Mouse (Mus musculus): ENCODE results near the gene Gtpbp8.

Gene Gtpbp8

DNA sequence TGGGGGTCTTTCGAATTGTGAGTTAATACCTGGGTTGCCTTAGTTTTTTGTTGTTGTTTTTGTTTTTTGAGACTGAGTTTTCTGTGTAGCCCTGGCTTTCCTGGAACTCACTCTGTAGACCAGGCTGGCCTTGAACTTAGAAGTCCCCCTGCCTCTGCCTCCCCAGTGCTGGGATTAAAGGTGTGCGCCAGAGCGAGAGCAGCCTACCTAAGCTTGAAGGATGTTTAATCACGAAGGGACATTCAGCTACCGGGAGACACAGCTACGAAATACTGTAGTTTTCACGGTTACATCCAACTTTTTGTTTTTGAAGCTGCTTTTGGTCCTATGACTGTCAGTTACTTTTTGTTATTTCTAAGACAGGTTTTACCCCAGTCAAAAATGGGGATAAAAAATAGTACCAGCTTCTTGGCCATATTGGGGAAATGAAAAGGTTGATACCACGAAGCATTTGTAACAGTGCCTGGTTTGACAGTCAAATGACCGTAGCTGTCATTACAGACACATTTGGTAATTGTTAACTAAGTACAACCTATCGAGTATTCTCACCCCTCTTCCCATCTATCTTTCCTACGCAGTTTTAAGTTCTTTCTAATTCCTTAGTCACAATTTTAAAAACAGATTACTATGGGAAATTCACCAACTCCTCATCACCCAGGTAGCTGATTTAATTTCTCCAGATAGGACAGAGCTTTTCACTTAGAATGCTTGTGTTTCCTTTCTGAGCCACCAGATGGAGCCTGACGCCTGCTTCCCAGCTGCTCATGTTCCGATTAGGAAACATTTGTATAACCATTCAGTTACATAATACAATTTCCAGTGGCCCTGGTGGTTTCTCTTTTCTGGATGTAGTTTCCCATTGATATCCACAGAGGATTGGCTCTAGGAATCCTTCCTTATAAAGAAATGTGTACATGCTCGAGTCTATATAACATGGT lies 20.6 kb downstream of the Gtpbp8 start:
- DNase-seq (ENCODE audit: inconsistent ontology term), result peak; percentile 86

GRCm38 (mm10) chr16:44724847-44725246 lies 21.3 kb downstream of the Gtpbp8 start:
- DNase-seq (ENCODE audit: inconsistent ontology term), result no peak

- peak; percentile 98 for DNase-seq (ENCODE audit: inconsistent ontology term)
Measured at GRCm38 (mm10) chr16:44724083-44724787, 21.9 kb downstream of the Gtpbp8 start, which contains the start of gene Nepro. TSS of gene Nepro (plus strand) at chr16:44724301.

DNA sequence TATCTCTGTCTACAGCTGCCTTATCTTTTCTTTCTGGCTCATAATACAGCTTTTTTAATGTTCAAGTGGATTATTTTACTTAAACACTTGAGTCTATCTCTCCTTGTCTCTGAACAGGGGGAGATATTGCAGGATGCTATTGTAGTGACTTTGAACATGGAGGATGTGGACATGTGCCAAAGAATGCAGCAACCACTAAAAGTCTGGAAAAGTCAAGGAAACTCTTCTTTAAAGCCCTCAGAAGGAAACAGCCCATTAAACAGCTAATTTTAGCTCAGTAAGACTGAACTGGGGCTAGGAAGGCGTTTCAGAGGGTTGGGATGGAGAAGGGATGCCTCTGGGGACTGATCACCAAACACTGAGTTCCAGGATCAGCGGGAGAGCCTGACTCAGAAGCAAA lies 23.5 kb downstream of the Gtpbp8 start:
- DNase-seq (ENCODE audit: inconsistent ontology term), result no peak

- DNase-seq (ENCODE audit: inconsistent ontology term), result no peak
Measured at GRCm38 (mm10) chr16:44720518-44720917, 25.6 kb downstream of the Gtpbp8 start.

DNA sequence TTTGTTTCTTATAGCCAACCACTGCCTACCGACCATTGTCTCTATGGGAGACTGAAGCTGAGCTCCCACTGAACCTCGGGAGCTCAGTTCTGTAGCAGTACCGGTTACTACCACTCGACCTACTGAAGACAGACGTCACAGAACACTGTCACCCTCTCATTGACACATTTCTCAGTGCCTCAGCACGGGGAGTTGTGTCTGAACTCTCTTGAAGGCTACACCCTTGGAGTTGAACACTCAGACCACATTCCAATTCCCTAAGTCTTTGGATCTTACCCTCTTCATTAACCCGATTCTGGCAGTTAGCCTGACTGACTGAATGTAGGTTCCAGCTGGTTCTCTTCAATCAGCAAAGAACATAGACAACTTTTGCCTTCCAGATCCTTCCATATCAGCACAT lies 26.8 kb downstream of the Gtpbp8 start:
- no peak for DNase-seq (ENCODE audit: inconsistent ontology term)

DNA sequence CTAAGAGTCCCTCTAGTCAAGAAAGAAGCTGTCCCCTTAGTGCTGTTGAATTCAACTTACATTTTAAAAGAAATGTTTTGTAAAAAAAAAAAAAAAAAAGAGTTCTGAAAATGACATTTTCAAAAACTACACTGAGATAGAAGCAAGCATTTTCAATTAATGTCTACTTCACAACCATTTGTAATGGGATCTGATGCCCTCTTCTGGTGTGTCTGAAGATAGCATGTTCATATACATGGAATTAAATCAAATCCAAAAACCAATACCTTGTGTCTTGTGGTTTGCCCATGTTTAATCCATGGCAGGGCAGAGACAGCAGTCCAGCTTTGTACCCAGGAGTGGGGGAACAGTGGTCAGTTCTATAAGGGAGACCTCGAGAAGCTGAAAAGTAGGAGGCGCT lies 28.3 kb downstream of the Gtpbp8 start:
- no peak for DNase-seq (ENCODE audit: inconsistent ontology term)

DNA sequence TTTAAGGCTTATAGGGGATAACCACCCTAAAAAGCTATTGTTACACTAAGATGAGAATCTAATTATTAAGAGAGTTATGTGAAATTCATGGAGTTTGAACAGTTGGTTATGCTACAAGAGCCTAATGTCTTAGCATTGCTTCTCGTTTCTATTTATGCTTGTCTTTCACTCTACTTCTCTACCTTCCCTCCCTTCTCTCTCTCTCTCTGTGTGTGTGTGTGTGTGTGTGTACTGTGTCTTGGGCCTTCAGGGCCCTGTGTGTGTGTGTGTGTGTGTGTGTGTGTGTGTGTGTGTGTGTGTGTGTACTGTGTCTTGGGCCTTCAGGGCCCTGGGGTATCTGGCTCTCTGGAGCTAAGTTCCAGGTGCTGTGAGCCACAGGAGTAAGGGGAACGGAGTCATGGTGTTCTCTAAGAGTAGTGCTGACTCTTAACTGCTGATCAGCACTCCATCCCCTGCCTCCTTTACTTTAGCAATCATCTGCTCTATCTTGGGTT lies 29.0 kb downstream of the Gtpbp8 start:
- no peak for DNase-seq (ENCODE audit: inconsistent ontology term)

DNA sequence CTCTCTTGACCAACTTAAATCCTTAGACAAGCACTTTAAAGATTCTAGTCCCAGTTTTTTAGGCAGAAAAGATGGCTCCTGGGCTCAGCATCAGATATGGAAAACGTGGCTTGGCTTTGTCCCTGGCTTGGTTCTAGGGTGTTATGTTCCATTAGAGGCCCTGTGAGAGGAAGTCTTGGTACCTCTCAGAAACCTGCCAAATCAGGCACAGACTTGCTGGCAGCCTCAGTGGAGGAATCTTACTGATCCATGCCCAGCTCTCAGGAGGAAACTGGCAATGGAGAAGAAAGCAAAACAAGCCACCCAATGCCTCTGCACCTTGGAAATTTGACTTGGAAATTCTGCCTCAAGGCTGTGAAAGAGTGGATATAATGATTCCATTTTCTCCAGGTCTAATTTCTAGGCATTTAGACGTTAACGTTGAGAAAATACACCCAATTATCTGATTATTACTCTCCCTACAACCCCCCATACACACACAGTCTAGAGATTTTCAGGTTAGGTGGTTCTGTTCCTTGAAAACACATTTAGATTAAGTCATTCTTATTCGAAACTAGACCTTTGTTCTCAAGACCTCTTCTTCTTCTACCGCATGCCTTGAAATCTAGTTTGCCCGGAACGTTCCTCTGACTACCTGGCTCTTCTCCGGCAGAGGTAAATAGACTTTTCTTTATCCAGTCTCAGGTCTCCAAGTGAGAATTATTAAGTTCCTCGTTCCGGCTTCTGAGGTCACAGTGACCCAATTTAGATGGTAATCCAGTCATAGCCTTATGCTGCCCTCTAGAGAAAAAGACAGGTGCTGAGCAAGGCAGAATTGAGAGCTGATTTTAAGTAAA lies 29.6 kb downstream of the Gtpbp8 start:
- peak; percentile 49 for DNase-seq (ENCODE audit: inconsistent ontology term)

GRCm38 (mm10) chr16:44703458-44703857 lies 42.7 kb downstream of the Gtpbp8 start:
- DNase-seq (ENCODE audit: inconsistent ontology term), result no peak

DNA sequence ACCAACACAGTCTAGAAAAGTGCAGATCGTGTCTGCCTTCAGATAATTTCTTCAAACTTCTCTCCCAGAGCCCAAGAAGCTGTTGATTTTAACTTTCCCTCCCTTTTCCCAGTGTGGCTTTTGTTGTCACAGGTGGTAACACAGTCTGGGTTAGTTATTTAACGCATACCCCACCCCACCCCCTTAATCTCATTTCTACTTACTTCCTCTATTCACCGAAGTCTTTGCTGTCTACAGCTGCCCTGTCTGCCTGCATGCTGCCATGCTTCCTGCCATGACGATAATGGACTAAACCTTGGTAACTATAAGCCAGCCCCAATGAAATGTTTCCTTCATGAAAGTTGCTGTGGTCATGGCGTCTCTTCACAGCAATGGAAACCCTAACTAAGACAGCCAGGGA lies 43.9 kb downstream of the Gtpbp8 start:
- no peak for DNase-seq (ENCODE audit: inconsistent ontology term)

DNA sequence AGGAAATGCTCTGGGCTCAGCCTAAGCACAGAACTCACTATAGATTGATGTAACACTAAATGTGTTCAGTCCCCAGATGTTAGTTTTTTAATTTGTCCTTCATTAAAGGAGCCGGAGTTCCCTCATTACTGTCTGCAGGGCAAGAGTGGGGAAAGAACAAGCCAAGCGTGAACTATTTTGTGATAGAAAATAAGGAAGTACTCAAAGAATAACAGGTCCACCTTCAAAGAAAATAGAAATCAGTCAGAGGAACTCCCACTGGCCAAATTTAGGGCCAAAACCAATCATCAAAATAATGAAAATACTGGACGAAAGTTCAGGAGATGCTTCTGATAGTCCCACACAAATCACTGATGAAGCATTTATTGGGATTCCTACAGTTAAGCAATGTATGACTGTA lies 45.0 kb downstream of the Gtpbp8 start:
- DNase-seq (ENCODE audit: inconsistent ontology term), result no peak

- DNase-seq (ENCODE audit: inconsistent ontology term), result no peak
Measured at GRCm38 (mm10) chr16:44697473-44698205, 48.5 kb downstream of the Gtpbp8 start.

DNA sequence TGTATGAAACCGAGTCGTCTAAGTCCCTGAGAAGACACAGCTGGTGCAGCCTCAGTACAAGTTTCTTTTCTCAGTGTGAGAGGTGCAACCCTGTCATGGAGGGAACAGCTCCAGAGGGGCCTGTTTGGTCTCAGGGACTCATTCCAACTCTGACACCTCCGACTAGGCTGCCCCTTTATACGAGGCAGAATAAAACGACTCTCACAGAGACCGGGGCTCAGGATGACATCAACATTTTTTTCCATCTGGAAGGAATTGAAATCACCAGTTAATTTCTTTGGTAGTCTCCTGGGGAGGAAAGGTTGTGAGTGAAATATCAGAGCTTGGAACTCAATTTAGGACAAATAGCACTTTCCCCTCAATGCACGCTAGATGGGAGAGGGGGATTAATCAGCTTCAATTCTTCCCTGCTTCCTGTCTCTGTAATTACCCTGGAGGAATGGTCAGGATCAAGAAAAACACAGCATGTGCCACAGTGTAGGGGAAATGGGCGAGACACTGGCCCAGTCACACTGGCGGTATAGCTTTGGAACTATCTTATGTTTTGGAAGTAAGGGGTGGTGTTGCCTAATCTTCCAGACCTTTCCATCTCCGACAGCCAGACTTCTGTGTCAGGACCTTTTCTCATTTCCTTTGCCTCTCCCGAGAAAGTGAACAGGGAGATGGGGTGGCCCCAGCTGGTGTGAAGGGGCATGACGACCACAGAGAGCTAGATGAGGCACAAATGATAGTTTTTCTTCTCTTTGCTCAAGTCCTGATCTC lies 50.1 kb downstream of the Gtpbp8 start:
- no peak for DNase-seq (ENCODE audit: inconsistent ontology term)

- DNase-seq (ENCODE audit: inconsistent ontology term), result no peak
Measured at GRCm38 (mm10) chr16:44695214-44695858, 50.8 kb downstream of the Gtpbp8 start.

- no peak for DNase-seq (ENCODE audit: inconsistent ontology term)
Measured at GRCm38 (mm10) chr16:44693695-44694094, 52.5 kb downstream of the Gtpbp8 start.

GRCm38 (mm10) chr16:44692541-44692940 lies 53.6 kb downstream of the Gtpbp8 start:
- DNase-seq (ENCODE audit: inconsistent ontology term), result no peak

DNA sequence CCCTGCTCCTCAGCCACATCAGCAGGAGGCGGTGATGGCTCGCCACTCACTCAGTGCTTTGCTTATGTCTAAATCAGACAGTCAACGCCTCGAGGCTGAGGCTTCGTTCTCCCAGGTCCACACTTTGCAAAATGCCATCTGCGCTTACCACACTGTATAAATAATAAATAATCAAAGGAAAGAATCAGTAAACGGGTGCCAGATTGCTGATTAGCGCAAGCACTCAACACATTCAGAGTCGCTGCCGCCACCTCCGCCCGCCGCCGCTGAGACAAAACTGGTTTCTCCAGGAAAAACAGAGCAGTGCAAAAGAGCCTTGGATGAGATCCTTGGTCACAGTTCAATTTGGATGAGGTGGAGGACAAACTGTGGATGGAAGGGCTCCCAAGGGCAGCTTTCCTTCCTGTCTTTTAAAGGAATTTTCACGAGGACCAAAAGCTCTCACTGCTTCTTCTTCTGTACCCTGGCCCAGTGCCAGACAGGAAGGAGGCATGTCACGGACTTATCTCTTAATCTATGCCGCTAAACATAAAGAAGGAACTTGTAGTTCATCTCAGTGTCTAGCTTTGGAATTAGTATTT lies 54.5 kb downstream of the Gtpbp8 start:
- no peak for DNase-seq (ENCODE audit: inconsistent ontology term)

- no peak for DNase-seq (ENCODE audit: inconsistent ontology term)
Measured at GRCm38 (mm10) chr16:44691066-44691465, 55.1 kb downstream of the Gtpbp8 start.
